Mouse (Mus musculus): ENCODE measurements around the gene Gm17660. TPM values are rescaled to one million over a fixed set of nuclear protein-coding genes. Genes with fewer than 3 reads are reported as not detected.

The Gm17660 gene
- polyA plus RNA-seq, 1 experiment from 2014 or later = not detected

DNA sequence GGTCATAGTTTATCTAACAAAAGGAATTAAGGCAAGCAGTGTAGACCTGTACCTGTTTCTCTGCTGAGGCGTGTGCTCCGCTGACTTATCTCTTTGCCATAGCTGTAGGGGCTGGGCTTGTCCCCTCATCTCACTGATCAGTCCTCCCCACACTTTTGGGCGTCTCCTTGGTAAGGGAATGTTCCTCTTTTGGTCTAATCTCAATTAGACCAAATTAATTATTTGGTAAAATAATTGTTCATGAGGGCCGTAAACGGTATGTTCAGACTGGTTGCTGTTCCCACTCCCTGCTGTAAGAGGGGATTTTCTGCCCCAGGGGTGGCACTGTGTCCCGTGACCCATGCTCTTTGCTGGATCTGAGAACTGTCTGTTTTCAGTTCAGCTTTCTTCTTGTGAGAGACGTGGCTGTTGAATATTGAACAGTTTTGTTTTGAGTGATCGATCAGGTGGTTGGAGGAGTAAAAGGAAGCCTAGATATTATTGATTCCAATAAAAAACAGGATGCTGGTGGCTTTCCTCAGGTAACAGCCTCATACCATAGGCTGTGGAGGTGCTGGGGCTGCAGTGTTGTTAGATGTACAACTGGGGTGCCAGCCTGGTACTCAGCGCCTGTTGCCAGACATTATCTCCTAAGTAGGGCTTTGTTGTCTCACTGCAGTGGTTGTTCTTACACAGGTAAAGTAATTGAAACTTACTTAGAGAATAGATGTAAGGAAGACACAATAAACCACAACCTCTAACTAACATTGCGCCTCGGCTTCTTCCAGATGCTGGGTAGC is 14.4 kb downstream of the Gm17660 start:
- no peak for TF ChIP-seq CTCF (IDR thresholded peaks at IDR 0.05; ENCODE audit: low read depth)
- H3K4me3 ChIP-seq (ENCODE audit: low read depth, low read length) = no peak overlapping the region
- H3K4me2 ChIP-seq = no peak overlapping the region
- H3K4me1 ChIP-seq (ENCODE audit: insufficient read depth) = no peaks in the 10 kb centered on the region
- H3K36me3 ChIP-seq (ENCODE audit: insufficient read depth) = peaks cover 58% of the 10 kb centered on the region
- H3K9me3 ChIP-seq (ENCODE audit: low read depth, low read length) = no peaks in the 10 kb centered on the region
- ATAC-seq (ENCODE audit: insufficient read depth) = no peak
- H3K27ac ChIP-seq (ENCODE audit: low read depth) = no peak overlapping the region
- no peak overlapping the region for H3K9ac ChIP-seq
- no peaks in the 10 kb centered on the region for H3K27me3 ChIP-seq (ENCODE audit: insufficient read depth, low read length)
- DNase-seq = no peak
- WGBS = 90% methylated on average over 11 of the region's 11 CpGs

DNA sequence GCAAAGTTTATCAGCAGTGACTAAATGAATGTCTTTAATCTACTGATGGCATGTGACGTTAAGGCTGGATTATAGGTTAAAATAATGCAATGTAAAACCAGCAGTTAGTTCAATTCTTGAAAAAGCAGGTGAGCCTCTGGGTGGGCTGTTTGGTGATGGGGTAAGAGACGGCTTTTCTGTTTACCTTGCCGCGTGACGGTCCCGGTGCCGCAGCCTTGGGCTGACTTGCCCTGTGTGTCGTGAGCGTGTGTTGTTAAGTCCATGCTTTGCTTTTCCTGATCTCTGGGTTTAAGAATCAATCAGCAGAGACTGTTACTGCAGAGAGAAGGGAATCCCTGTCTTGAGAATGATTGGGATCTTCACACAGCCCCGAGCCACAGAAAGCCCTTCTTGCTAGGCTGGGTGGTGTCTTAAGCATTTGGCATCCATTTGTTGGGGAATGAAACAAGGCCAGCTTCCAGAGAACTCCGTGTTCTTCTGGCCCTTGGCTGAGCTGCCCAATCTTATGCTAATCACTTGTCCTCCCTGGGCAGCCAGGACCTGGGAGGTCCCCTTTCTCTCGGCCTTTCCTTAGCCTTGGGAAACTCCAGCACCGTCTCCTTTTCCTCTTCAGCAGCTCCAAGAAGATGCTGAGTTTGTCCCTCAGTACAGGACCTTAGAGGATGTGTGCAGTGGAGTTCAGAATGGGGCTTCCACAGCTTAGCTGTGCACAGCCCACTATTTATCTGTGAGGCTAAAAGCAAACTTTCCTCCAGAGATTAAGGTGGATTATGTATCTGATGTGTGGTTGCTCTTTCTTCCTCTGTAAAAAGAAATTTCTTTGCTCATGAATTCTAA is 15.3 kb downstream of the Gm17660 start:
- Histone ChIP-seq H3K27ac (ENCODE audit: low read depth) (no peak overlapping the region), H3K9ac (no peak overlapping the region), H3K4me3 (ENCODE audit: low read depth, low read length) (no peak overlapping the region), H3K9me3 (ENCODE audit: low read depth, low read length) (no peaks in the 10 kb centered on the region), H3K4me1 (ENCODE audit: insufficient read depth) (no peaks in the 10 kb centered on the region), H3K36me3 (ENCODE audit: insufficient read depth) (peaks cover 61% of the 10 kb centered on the region), H3K27me3 (ENCODE audit: insufficient read depth, low read length) (no peaks in the 10 kb centered on the region), H3K4me2 (no peak overlapping the region)
- WGBS = 83% methylated on average over 13 of the region's 13 CpGs
- TF ChIP-seq CTCF (IDR thresholded peaks at IDR 0.05; ENCODE audit: low read depth) = no peak
- DNase-seq = no peak
- no peak for ATAC-seq (ENCODE audit: insufficient read depth)

DNA sequence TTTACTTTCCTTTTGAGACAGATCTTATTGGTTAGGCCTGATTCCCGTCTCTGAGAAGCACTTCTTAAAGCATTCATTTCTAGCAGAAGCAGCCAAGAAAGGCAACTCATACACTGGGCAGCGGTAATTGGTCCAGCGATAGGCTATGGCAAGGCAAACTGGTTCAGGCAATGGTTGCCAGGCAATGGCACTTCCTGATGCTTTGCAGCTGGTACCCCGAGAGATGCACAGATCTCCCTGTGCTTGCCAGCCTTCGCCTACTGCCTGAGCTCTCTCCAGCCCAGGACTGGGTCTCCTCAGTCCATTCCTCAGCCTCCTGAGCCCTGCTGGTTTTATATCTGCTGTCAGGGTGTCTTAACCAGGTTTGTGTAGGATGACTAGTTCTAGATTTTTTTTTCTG is 17.0 kb downstream of the Gm17660 start:
- Histone ChIP-seq H3K4me3 (ENCODE audit: low read depth, low read length) (no peak overlapping the region), H3K36me3 (ENCODE audit: insufficient read depth) (peaks cover 61% of the 10 kb centered on the region), H3K9me3 (ENCODE audit: low read depth, low read length) (no peaks in the 10 kb centered on the region), H3K27me3 (ENCODE audit: insufficient read depth, low read length) (no peaks in the 10 kb centered on the region), H3K4me2 (no peak overlapping the region), H3K9ac (no peak overlapping the region), H3K4me1 (ENCODE audit: insufficient read depth) (no peaks in the 10 kb centered on the region), H3K27ac (ENCODE audit: low read depth) (no peak overlapping the region)
- no peak for TF ChIP-seq CTCF (IDR thresholded peaks at IDR 0.05; ENCODE audit: low read depth)
- 89% methylated on average over 5 of the region's 5 CpGs for WGBS
- no peak for ATAC-seq (ENCODE audit: insufficient read depth)
- DNase-seq = no peak

DNA sequence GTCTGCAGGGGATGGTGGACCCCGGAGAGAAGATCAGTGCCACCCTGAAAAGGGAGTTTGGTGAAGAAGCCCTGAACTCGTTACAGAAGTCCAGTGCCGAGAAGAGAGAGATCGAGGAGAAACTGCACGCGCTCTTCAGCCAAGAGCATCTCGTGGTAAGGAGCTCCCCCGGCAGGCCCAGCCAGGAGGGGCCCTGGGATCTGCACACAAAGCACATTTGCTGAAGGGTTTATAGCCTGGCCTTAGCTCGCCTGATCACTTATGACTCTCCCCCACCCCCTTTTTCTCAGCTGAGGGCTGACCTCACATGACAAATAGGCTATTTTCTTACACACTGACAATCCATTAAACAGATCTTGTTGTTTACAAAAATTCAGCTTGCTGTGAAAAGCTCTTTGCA is 17.8 kb downstream of the Gm17660 start:
- Histone ChIP-seq H3K9me3 (ENCODE audit: low read depth, low read length) (no peaks in the 10 kb centered on the region), H3K4me3 (ENCODE audit: low read depth, low read length) (no peak overlapping the region), H3K4me1 (ENCODE audit: insufficient read depth) (no peaks in the 10 kb centered on the region), H3K9ac (no peak overlapping the region; the same call in 1 of the 2 replicates), H3K4me2 (no peak overlapping the region), H3K27ac (ENCODE audit: low read depth) (no peak overlapping the region), H3K36me3 (ENCODE audit: insufficient read depth) (peaks cover 61% of the 10 kb centered on the region), H3K27me3 (ENCODE audit: insufficient read depth, low read length) (no peaks in the 10 kb centered on the region)
- DNase-seq (peak; percentile 11), ATAC-seq (ENCODE audit: insufficient read depth) (no peak)
- WGBS = 68% methylated on average over 9 of the region's 9 CpGs
- TF ChIP-seq CTCF (IDR thresholded peaks at IDR 0.05; ENCODE audit: low read depth) = no peak

DNA sequence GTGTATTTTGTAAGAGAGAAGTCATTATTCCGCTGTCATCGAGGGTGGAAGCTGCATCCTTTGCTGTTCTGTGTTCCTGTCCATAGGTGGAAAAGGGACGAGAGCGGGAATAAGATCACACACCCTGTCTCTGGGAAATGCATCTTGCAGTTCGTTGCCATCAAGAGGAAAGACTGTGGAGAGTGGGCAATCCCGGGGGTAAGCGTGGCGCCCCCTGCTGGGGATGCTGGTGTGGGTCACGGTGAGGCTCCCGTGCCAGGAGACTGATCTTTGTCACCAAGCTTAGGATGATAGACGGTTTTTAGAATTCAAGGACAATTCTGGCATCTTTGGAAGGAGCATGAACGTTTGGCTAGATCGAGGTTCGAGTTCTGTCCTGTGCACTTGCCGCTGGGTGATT is 19.4 kb downstream of the Gm17660 start:
- Histone ChIP-seq H3K4me1 (ENCODE audit: insufficient read depth) (no peaks in the 10 kb centered on the region), H3K36me3 (ENCODE audit: insufficient read depth) (peaks cover 52% of the 10 kb centered on the region), H3K4me2 (no peak overlapping the region), H3K27me3 (ENCODE audit: insufficient read depth, low read length) (no peaks in the 10 kb centered on the region), H3K9me3 (ENCODE audit: low read depth, low read length) (no peaks in the 10 kb centered on the region), H3K9ac (no peak overlapping the region), H3K4me3 (ENCODE audit: low read depth, low read length) (no peak overlapping the region), H3K27ac (ENCODE audit: low read depth) (no peak overlapping the region)
- no peak for ATAC-seq (ENCODE audit: insufficient read depth)
- peak; percentile 75 for TF ChIP-seq CTCF (IDR thresholded peaks at IDR 0.05; ENCODE audit: low read depth)
- 61% methylated on average over 15 of the region's 15 CpGs for WGBS
- peak; percentile 38 for DNase-seq

DNA sequence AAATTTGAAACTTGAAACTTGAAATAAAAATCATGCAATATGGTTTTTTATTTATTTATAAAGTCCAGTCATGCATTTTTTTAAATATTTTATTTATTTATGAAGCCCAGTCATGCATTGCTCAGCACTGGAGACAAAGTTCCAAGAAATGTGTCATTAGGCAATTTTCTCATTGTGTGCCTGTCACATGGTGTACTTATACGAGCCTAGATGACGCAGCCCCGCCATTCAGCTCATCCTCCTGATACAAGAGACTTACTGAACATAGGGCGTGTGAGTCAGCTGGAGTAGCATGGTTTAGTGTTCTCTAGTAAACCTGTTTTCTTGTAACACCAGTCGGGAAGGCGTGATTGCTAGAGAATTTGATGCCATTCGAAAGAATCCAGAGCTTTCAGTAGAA is 21.1 kb downstream of the Gm17660 start:
- no peak for TF ChIP-seq CTCF (IDR thresholded peaks at IDR 0.05; ENCODE audit: low read depth)
- Histone ChIP-seq H3K9ac (no peak overlapping the region), H3K4me2 (no peak overlapping the region), H3K9me3 (ENCODE audit: low read depth, low read length) (no peaks in the 10 kb centered on the region), H3K27ac (ENCODE audit: low read depth) (no peak overlapping the region), H3K4me1 (ENCODE audit: insufficient read depth) (no peaks in the 10 kb centered on the region), H3K36me3 (ENCODE audit: insufficient read depth) (peaks cover 46% of the 10 kb centered on the region), H3K4me3 (ENCODE audit: low read depth, low read length) (no peak overlapping the region), H3K27me3 (ENCODE audit: insufficient read depth, low read length) (no peaks in the 10 kb centered on the region)
- ATAC-seq (ENCODE audit: insufficient read depth) = no peak
- 88% methylated on average over 7 of the region's 7 CpGs for WGBS
- no peak for DNase-seq

DNA sequence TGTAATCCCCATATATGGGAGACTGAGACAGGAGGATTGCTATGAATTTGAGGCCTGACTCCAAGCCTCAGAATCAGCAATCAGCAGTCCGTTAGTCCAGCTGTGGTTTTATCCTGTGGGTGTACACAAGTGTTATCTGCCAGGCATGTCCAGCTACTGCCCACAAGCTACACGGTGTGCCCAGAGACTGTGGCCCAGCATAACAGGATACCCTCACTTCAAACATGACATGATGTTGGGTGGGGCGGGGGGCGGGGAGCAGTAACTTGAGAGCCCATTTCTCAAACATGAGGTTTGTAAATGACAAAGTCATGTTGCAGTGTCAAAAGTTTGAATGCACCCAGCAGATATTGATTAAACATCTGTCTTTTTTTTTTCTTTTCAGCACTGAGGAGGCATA is 21.6 kb downstream of the Gm17660 start:
- H3K27ac ChIP-seq (ENCODE audit: low read depth) = no peak overlapping the region
- DNase-seq (no peak), ATAC-seq (ENCODE audit: insufficient read depth) (no peak)
- H3K36me3 ChIP-seq (ENCODE audit: insufficient read depth) = peaks cover 46% of the 10 kb centered on the region
- no peaks in the 10 kb centered on the region for H3K4me1 ChIP-seq (ENCODE audit: insufficient read depth)
- no peak overlapping the region for H3K9ac ChIP-seq
- H3K4me2 ChIP-seq = no peak overlapping the region
- no peak overlapping the region for H3K4me3 ChIP-seq (ENCODE audit: low read depth, low read length)
- no peaks in the 10 kb centered on the region for H3K9me3 ChIP-seq (ENCODE audit: low read depth, low read length)
- WGBS = 84% methylated on average over 4 of the region's 4 CpGs
- TF ChIP-seq CTCF (IDR thresholded peaks at IDR 0.05; ENCODE audit: low read depth) = no peak
- no peaks in the 10 kb centered on the region for H3K27me3 ChIP-seq (ENCODE audit: insufficient read depth, low read length)
